Mouse (Mus musculus) thymus, adult 2 months (tissue): ENCODE results near the gene Gm49395.

Experiments used
- CTCF ChIP-seq: fragments of 200-500 bp; IDR thresholded peaks from 2 replicates; pipeline ENCODE4 v1.5.1; 2012; ENCODE audit warnings: mild to moderate bottlenecking, control low read depth, low read length, moderate library complexity, borderline replicate concordance; ENCODE audit not compliant: control insufficient read depth, poor library complexity, insufficient read depth; ENCODE audit errors: extremely low read depth
- POLR2A ChIP-seq: fragments of 200-500 bp; IDR thresholded peaks from 2 replicates; pipeline ENCODE4 v1.6.1; 2012; ENCODE audit warnings: mild to moderate bottlenecking, low read length, control low read depth, moderate library complexity; ENCODE audit not compliant: control insufficient read depth, poor library complexity, insufficient read depth; ENCODE audit errors: extremely low read depth

- no peak for TF ChIP-seq CTCF
- TF ChIP-seq POLR2A: no peak
Observed at GRCm38 (mm10) chr13:115054783-115055182, 46.9 kb downstream of the Gm49395 start.
